Mouse (Mus musculus) cerebellum, adult 2 months (tissue): ENCODE results near the gene Tns4.

Experiments used
- CTCF ChIP-seq: fragments of 200-500 bp; IDR thresholded peaks from 2 replicates; pipeline ENCODE4 v1.5.1; 2011; ENCODE audit warnings: low read depth, mild to moderate bottlenecking, control low read depth, low read length, moderate library complexity, borderline replicate concordance; ENCODE audit not compliant: insufficient read depth
- POLR2A ChIP-seq: fragments of 200-500 bp; IDR thresholded peaks from 2 replicates; pipeline ENCODE4 v1.6.1; 2011; ENCODE audit warnings: low read length, control low read depth, borderline replicate concordance; ENCODE audit not compliant: insufficient read depth

GRCm38 (mm10) chr11:99023500-99024467, 65.3 kb downstream of the Tns4 start, which contains the start of gene Top2a:
- TF ChIP-seq POLR2A (no peak), CTCF (no peak)
